Mouse (Mus musculus) C2C12 (cell line): Measurements from ENCODE around the gene Scp2. TPM values are rescaled to one million over a fixed set of nuclear protein-coding genes. Genes with fewer than 3 reads are reported as not detected.

Experiments
- H3K27me3 ChIP-seq: one replicate; pipeline ENCODE4 v1.6.1; 2011; ENCODE audit not compliant: control insufficient read depth, insufficient read depth, insufficient read length
- H3K36me3 ChIP-seq: one replicate; pipeline ENCODE4 v1.6.1; 2011; ENCODE audit not compliant: control insufficient read depth, insufficient read depth
- H3K4me3 ChIP-seq: one replicate; pipeline ENCODE4 v1.5.1; 2011; ENCODE audit warnings: mild to moderate bottlenecking, control low read depth; ENCODE audit not compliant: poor library complexity, insufficient read depth, severe bottlenecking
- H3K79me2 ChIP-seq: one replicate; pipeline ENCODE4 v1.6.1; 2011; ENCODE audit not compliant: control insufficient read depth, insufficient read depth
- H3K79me3 ChIP-seq: one replicate; pipeline ENCODE4 v1.6.1; 2011; ENCODE audit warnings: low read depth, control low read depth
- H3ac ChIP-seq: one replicate; pipeline ENCODE3; 2011; ENCODE audit warnings: low read depth; ENCODE audit not compliant: control insufficient read depth, insufficient read length
- CEBPB ChIP-seq: IDR thresholded peaks from one replicate; pipeline ENCODE4 v1.6.1; 2011; ENCODE audit warnings: low read depth, mild to moderate bottlenecking, control low read depth, moderate library complexity
- CTCF ChIP-seq: IDR thresholded peaks from one replicate; pipeline ENCODE4 v1.5.1; 2011; ENCODE audit not compliant: control insufficient read depth, insufficient read depth, insufficient read length
- FOSL1 ChIP-seq: IDR thresholded peaks from one replicate; pipeline ENCODE4 v1.8.0; 2011; ENCODE audit warnings: mild to moderate bottlenecking, low read length; ENCODE audit not compliant: poor library complexity, insufficient read depth, severe bottlenecking
- MAX ChIP-seq: IDR thresholded peaks from one replicate; pipeline ENCODE4 v1.6.1; 2011; ENCODE audit warnings: mild to moderate bottlenecking, control low read depth
- MYOD1 ChIP-seq: IDR thresholded peaks from one replicate; pipeline ENCODE4 v1.6.1; 2011; ENCODE audit warnings: low read depth; ENCODE audit not compliant: control insufficient read depth, insufficient read length
- MYOG ChIP-seq: IDR thresholded peaks from one replicate; pipeline ENCODE4 v1.6.1; 2011; ENCODE audit not compliant: control insufficient read depth, insufficient read length; ENCODE audit errors: extremely low read depth
- USF1 ChIP-seq: IDR thresholded peaks from one replicate; pipeline ENCODE4 v1.6.1; 2011; ENCODE audit warnings: low read depth, mild to moderate bottlenecking, control low read depth, moderate library complexity
- microRNA-seq: library from miRNA; unstranded; fragments of <30 nt; microRNA quantifications from one replicate; pipeline ENCODE4, GENCODE M21; 2019; ENCODE audit warnings: borderline microRNAs expressed
- polyA plus RNA-seq: library from polyadenylated mRNA; unstranded; fragments of >200 nt; fragmentation: generic; extraction: Trizol; gene quantifications from one replicate; pipeline ENCODE4 v1.2.1, GENCODE M21; 2012; ENCODE audit warnings: missing spikeins

The Scp2 gene
- polyA plus RNA-seq, 1 experiment = 76.9 TPM

GRCm38 (mm10) chr4:108005328-108005727, 139.5 kb downstream of the Scp2 start:
- no peak overlapping the region for H3ac ChIP-seq
- peaks cover 28% of the 10 kb centered on the region for H3K27me3 ChIP-seq
- no peak overlapping the region for H3K4me3 ChIP-seq
- H3K36me3 ChIP-seq = no peaks in the 10 kb centered on the region
- TF ChIP-seq MYOG = no peak
- TF ChIP-seq MYOD1 = no peak
- TF ChIP-seq USF1 = no peak
- TF ChIP-seq MAX = no peak
- no peak for TF ChIP-seq CTCF
- no peak for TF ChIP-seq FOSL1
- no peak for TF ChIP-seq CEBPB
- no peaks in the 10 kb centered on the region for H3K79me2 ChIP-seq
- H3K79me3 ChIP-seq = no peaks in the 10 kb centered on the region

- TF ChIP-seq MYOD1 (no peak), USF1 (no peak), CTCF (no peak), CEBPB (no peak), FOSL1 (no peak), MYOG (no peak), MAX (no peak)
Measured at GRCm38 (mm10) chr4:107999380-107999779, 145.4 kb downstream of the Scp2 start.

GRCm38 (mm10) chr4:107998641-107999332, 146.0 kb downstream of the Scp2 start:
- no peak overlapping the region for H3ac ChIP-seq
- H3K27me3 ChIP-seq = no peaks in the 10 kb centered on the region
- TF ChIP-seq CEBPB = no peak
- TF ChIP-seq FOSL1 = no peak
- no peak for TF ChIP-seq USF1
- no peak for TF ChIP-seq MAX
- TF ChIP-seq MYOG = no peak
- no peak for TF ChIP-seq MYOD1
- TF ChIP-seq CTCF = no peak
- H3K79me2 ChIP-seq = no peaks in the 10 kb centered on the region
- H3K4me3 ChIP-seq = no peak overlapping the region
- H3K79me3 ChIP-seq = no peaks in the 10 kb centered on the region
- no peaks in the 10 kb centered on the region for H3K36me3 ChIP-seq

More at GRCm38 (mm10) chr4:107999380-107999779, 145.4 kb downstream of the Scp2 start:
- no peaks in the 10 kb centered on the region for H3K27me3 ChIP-seq
- no peaks in the 10 kb centered on the region for H3K79me3 ChIP-seq
- no peak overlapping the region for H3ac ChIP-seq
- H3K36me3 ChIP-seq = no peaks in the 10 kb centered on the region
- no peak overlapping the region for H3K4me3 ChIP-seq
- no peaks in the 10 kb centered on the region for H3K79me2 ChIP-seq

GRCm38 (mm10) chr4:107996418-107996986, 148.3 kb downstream of the Scp2 start:
- Histone ChIP-seq H3K36me3 (no peaks in the 10 kb centered on the region), H3ac (no peak overlapping the region), H3K79me3 (no peaks in the 10 kb centered on the region), H3K27me3 (peaks cover 13% of the 10 kb centered on the region), H3K4me3 (no peak overlapping the region), H3K79me2 (no peaks in the 10 kb centered on the region)
- TF ChIP-seq USF1 (no peak), MYOD1 (no peak), MAX (no peak), CTCF (no peak), CEBPB (no peak), MYOG (no peak), FOSL1 (no peak)

GRCm38 (mm10) chr4:107995727-107996126, 149.1 kb downstream of the Scp2 start:
- H3K4me3 ChIP-seq = no peak overlapping the region
- no peak for TF ChIP-seq CEBPB
- TF ChIP-seq MYOG = no peak
- no peak for TF ChIP-seq FOSL1
- TF ChIP-seq MAX = no peak
- TF ChIP-seq MYOD1 = no peak
- no peak for TF ChIP-seq USF1
- TF ChIP-seq CTCF = no peak
- no peaks in the 10 kb centered on the region for H3K79me2 ChIP-seq
- H3K27me3 ChIP-seq = peaks cover 17% of the 10 kb centered on the region
- no peaks in the 10 kb centered on the region for H3K36me3 ChIP-seq
- H3ac ChIP-seq = no peak overlapping the region
- H3K79me3 ChIP-seq = no peaks in the 10 kb centered on the region

GRCm38 (mm10) chr4:107995011-107995410, 149.8 kb downstream of the Scp2 start:
- no peak overlapping the region for H3K4me3 ChIP-seq
- H3ac ChIP-seq = no peak overlapping the region
- TF ChIP-seq CEBPB = no peak
- no peak for TF ChIP-seq CTCF
- no peak for TF ChIP-seq USF1
- TF ChIP-seq MYOD1 = no peak
- no peak for TF ChIP-seq MYOG
- TF ChIP-seq FOSL1 = no peak
- TF ChIP-seq MAX = no peak
- no peaks in the 10 kb centered on the region for H3K36me3 ChIP-seq
- H3K79me2 ChIP-seq = no peaks in the 10 kb centered on the region
- H3K79me3 ChIP-seq = no peaks in the 10 kb centered on the region
- peaks cover 18% of the 10 kb centered on the region for H3K27me3 ChIP-seq

Small RNA genes within 50 kb of the gene (microRNA-seq; reads per million reads assigned to microRNA genes)
- gene Mir6397 = not detected

Other genes with a start within 250 kb of the Scp2 start
- gene Cpt2, start 221.4 kb downstream of the Scp2 start, polyA plus RNA-seq = 18.8 TPM
- not detected for gene Slc1a7, start 176.7 kb downstream of the Scp2 start, polyA plus RNA-seq
- 0.02 TPM for gene Podn, start 48.6 kb downstream of the Scp2 start, polyA plus RNA-seq
- 14.1 TPM for gene Echdc2, start 20.4 kb upstream of the Scp2 start, polyA plus RNA-seq
- gene Zyg11a, start 73.0 kb upstream of the Scp2 start, polyA plus RNA-seq = 0.01 TPM
- gene Zyg11b, start 156.1 kb upstream of the Scp2 start, polyA plus RNA-seq = 5.4 TPM
- gene Coa7, start 183.1 kb upstream of the Scp2 start, polyA plus RNA-seq = 66.4 TPM
- gene Shisal2a, start 238.4 kb upstream of the Scp2 start, polyA plus RNA-seq = not detected